Mouse (Mus musculus): ENCODE data around the gene Lman1l.
A peak's percentile ranks its signal among the peaks of the same experiment; 100 is the strongest.

Gene Lman1l

GRCm38 (mm10) chr9:57620674-57621073, at the start of gene Lman1l:
TSS of gene Lman1l (minus strand) at chr9:57620774.
- DNase-seq (ENCODE audit: extremely low spot score) = no peak

- DNase-seq (ENCODE audit: extremely low spot score) = no peak
Measured at GRCm38 (mm10) chr9:57669566-57669965, 49.0 kb upstream of the Lman1l start.

- no peak for DNase-seq (ENCODE audit: extremely low spot score)
Measured at GRCm38 (mm10) chr9:57668277-57668676, 47.7 kb upstream of the Lman1l start.

- no peak for DNase-seq (ENCODE audit: extremely low spot score)
Measured at GRCm38 (mm10) chr9:57667817-57668216, 47.2 kb upstream of the Lman1l start.

- no peak for DNase-seq (ENCODE audit: extremely low spot score)
Measured at GRCm38 (mm10) chr9:57667136-57667535, 46.6 kb upstream of the Lman1l start.

- no peak for DNase-seq (ENCODE audit: extremely low spot score)
Measured at GRCm38 (mm10) chr9:57666536-57666935, 46.0 kb upstream of the Lman1l start.

GRCm38 (mm10) chr9:57664616-57665015, 44.0 kb upstream of the Lman1l start:
- DNase-seq (ENCODE audit: extremely low spot score) = no peak

- DNase-seq (ENCODE audit: extremely low spot score) = no peak
Measured at GRCm38 (mm10) chr9:57661552-57661951, 41.0 kb upstream of the Lman1l start.

GRCm38 (mm10) chr9:57660501-57660900, 39.9 kb upstream of the Lman1l start:
- no peak for DNase-seq (ENCODE audit: extremely low spot score)

GRCm38 (mm10) chr9:57659774-57660173, 39.2 kb upstream of the Lman1l start:
- DNase-seq (ENCODE audit: extremely low spot score) = peak; percentile 67

- DNase-seq (ENCODE audit: extremely low spot score) = no peak
Measured at GRCm38 (mm10) chr9:57658970-57659369, 38.4 kb upstream of the Lman1l start.

- DNase-seq (ENCODE audit: extremely low spot score) = no peak
Measured at GRCm38 (mm10) chr9:57657843-57658242, 37.3 kb upstream of the Lman1l start.

GRCm38 (mm10) chr9:57656631-57657350, 36.2 kb upstream of the Lman1l start:
- DNase-seq (ENCODE audit: extremely low spot score) = no peak

- peak; percentile 95 for DNase-seq (ENCODE audit: extremely low spot score)
Measured at GRCm38 (mm10) chr9:57655749-57656148, 35.2 kb upstream of the Lman1l start.

GRCm38 (mm10) chr9:57654966-57655365, 34.4 kb upstream of the Lman1l start:
- DNase-seq (ENCODE audit: extremely low spot score) = no peak

- no peak for DNase-seq (ENCODE audit: extremely low spot score)
Measured at GRCm38 (mm10) chr9:57653283-57653682, 32.7 kb upstream of the Lman1l start, which contains the start of gene Csk. TSS of gene Csk (minus strand) at chr9:57653631.

- peak; percentile 42 for DNase-seq (ENCODE audit: extremely low spot score)
Measured at GRCm38 (mm10) chr9:57652855-57653254, 32.3 kb upstream of the Lman1l start.

- no peak for DNase-seq (ENCODE audit: extremely low spot score)
Measured at GRCm38 (mm10) chr9:57652351-57652750, 31.8 kb upstream of the Lman1l start.

- DNase-seq (ENCODE audit: extremely low spot score) = no peak
Measured at GRCm38 (mm10) chr9:57650786-57651311, 30.3 kb upstream of the Lman1l start.

GRCm38 (mm10) chr9:57650130-57650785, 29.7 kb upstream of the Lman1l start:
- DNase-seq (ENCODE audit: extremely low spot score) = no peak

- no peak for DNase-seq (ENCODE audit: extremely low spot score)
Measured at GRCm38 (mm10) chr9:57647286-57648108, 26.9 kb upstream of the Lman1l start.

GRCm38 (mm10) chr9:57646551-57647103, 26.1 kb upstream of the Lman1l start:
- no peak for DNase-seq (ENCODE audit: extremely low spot score)

Data from embryo, embryonic 9.5 days (tissue).